Mouse (Mus musculus) bone marrow macrophage, adult 2 months (primary cell): Measurements from ENCODE around the gene Gm525.

ENCODE experiments used
- CTCF ChIP-seq: IDR thresholded peaks from 2 replicates; pipeline ENCODE4 v1.5.1; 2012; ENCODE audit warnings: low read depth, mild to moderate bottlenecking, low read length, moderate library complexity
- POLR2A ChIP-seq: IDR thresholded peaks from 2 replicates; pipeline ENCODE4 v1.6.1; 2012; ENCODE audit warnings: mild to moderate bottlenecking, low read depth, low read length, borderline replicate concordance

DNA sequence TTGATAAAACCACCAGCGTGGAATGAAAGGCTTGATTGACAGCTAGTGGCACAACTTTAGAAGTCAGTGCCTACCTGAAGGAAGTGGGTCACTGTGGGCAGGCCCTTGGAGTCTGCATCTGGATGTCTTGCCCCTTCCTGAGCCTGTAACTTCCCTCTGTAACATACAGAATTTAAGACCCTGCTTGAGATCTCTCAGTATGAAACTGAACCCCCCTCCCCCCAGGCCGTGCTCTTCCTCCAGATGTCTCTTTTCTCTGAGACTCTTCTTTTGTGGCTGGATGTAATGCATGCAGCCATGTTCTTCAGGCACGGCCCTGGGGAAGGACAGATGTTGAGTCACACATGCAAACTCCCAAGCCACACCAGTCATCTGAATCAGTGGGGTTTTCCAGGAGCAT lies 21.7 kb downstream of the Gm525 start:
- TF ChIP-seq CTCF (no peak), POLR2A (no peak)
